Mouse (Mus musculus): ENCODE data around the gene Sulf2. TPM values are rescaled to one million over a fixed set of nuclear protein-coding genes. Genes with fewer than 3 reads are reported as not detected.

Gene Sulf2
- total and polyA plus RNA-seq, 3 experiments, result not detected

GRCm38 (mm10) chr2:166168868-166169267, 13.4 kb upstream of the Sulf2 start:
- no peaks in the 10 kb centered on the region for H3K36me3 ChIP-seq (ENCODE audit: control insufficient read depth in 1 of 2, insufficient read depth in 2 of 2, low read length in 2 of 2)
- H3K79me2 ChIP-seq (ENCODE audit: control insufficient read depth, insufficient read depth, low read length, poor library complexity), result no peaks in the 10 kb centered on the region
- no peak overlapping the region for H3K4me3 ChIP-seq (ENCODE audit: control insufficient read depth in 1 of 2, insufficient read depth in 1 of 2, low read depth in 2 of 2, low read length in 2 of 2)
- no peaks in the 10 kb centered on the region for H3K4me1 ChIP-seq (ENCODE audit: control insufficient read depth in 1 of 2, insufficient read depth in 2 of 2, low read length in 2 of 2)
- no peak overlapping the region for H3K27ac ChIP-seq (ENCODE audit: control insufficient read depth, low read depth, low read length)
- TF ChIP-seq NRF1 (IDR thresholded peaks at IDR 0.05; ENCODE audit: insufficient read depth, low read depth, low read length, poor library complexity, severe bottlenecking) (no peak), EP300 (IDR thresholded peaks at IDR 0.05; ENCODE audit: low read depth in 1 of 2, low read length in 2 of 2) (no peak), USF2 (IDR thresholded peaks at IDR 0.05; ENCODE audit: borderline replicate concordance in 1 of 2, insufficient read depth in 1 of 2, low read depth in 1 of 2, low read length in 2 of 2) (no peak), MYB (IDR thresholded peaks at IDR 0.05; ENCODE audit: low read depth, low read length) (no peak), MAX (IDR thresholded peaks at IDR 0.05; ENCODE audit: low read length) (no peak), TBP (IDR thresholded peaks at IDR 0.05; ENCODE audit: low read depth, low read length) (no peak), MEF2A (IDR thresholded peaks at IDR 0.05; ENCODE audit: extremely low read depth, insufficient replicate concordance, low read depth, low read length, poor library complexity, severe bottlenecking) (no peak), SIN3A (IDR thresholded peaks at IDR 0.05; ENCODE audit: low read length) (no peak), MXI1 (IDR thresholded peaks at IDR 0.05; ENCODE audit: low read depth, low read length) (no peak), ZKSCAN1 (IDR thresholded peaks at IDR 0.05; ENCODE audit: low read depth, low read length) (no peak), NELFE (IDR thresholded peaks at IDR 0.05; ENCODE audit: low read depth, low read length) (no peak), HCFC1 (IDR thresholded peaks at IDR 0.05; ENCODE audit: low read depth, low read length) (no peak), UBTF (IDR thresholded peaks at IDR 0.05; ENCODE audit: borderline replicate concordance, insufficient read depth, low read depth, low read length) (no peak), ZC3H11A (IDR thresholded peaks at IDR 0.05; ENCODE audit: low read depth, low read length) (no peak), POLR2A (IDR thresholded peaks at IDR 0.05; ENCODE audit: control insufficient read depth in 1 of 2, insufficient read depth in 1 of 2, low read depth in 1 of 2, low read length in 2 of 2, poor library complexity in 1 of 2) (no peak), USF1 (IDR thresholded peaks at IDR 0.05; ENCODE audit: low read depth, low read length) (no peak), POLR2AphosphoS2 (IDR thresholded peaks at IDR 0.05; ENCODE audit: low read length) (no peak)
- H3K9me3 ChIP-seq (replicated peaks; ENCODE audit: insufficient read depth, low read length), result no peaks in the 10 kb centered on the region
- H3K9ac ChIP-seq (ENCODE audit: control insufficient read depth, low read depth, low read length, poor library complexity, severe bottlenecking), result no peak overlapping the region
- DNase-seq (ENCODE audit: low read depth, low spot score), result no peak
- H3K27me3 ChIP-seq (ENCODE audit: control insufficient read depth in 1 of 2, insufficient read depth in 2 of 2, low read length in 2 of 2), result no peaks in the 10 kb centered on the region

GRCm38 (mm10) chr2:166167387-166167786, 11.9 kb upstream of the Sulf2 start:
- Histone ChIP-seq H3K9me3 (replicated peaks; ENCODE audit: insufficient read depth, low read length) (no peaks in the 10 kb centered on the region), H3K27me3 (ENCODE audit: control insufficient read depth in 1 of 2, insufficient read depth in 2 of 2, low read length in 2 of 2) (no peaks in the 10 kb centered on the region), H3K27ac (ENCODE audit: control insufficient read depth, low read depth, low read length) (no peak overlapping the region), H3K9ac (ENCODE audit: control insufficient read depth, low read depth, low read length, poor library complexity, severe bottlenecking) (no peak overlapping the region), H3K4me3 (ENCODE audit: control insufficient read depth in 1 of 2, insufficient read depth in 1 of 2, low read depth in 2 of 2, low read length in 2 of 2) (no peak overlapping the region), H3K79me2 (ENCODE audit: control insufficient read depth, insufficient read depth, low read length, poor library complexity) (no peaks in the 10 kb centered on the region), H3K36me3 (ENCODE audit: control insufficient read depth in 1 of 2, insufficient read depth in 2 of 2, low read length in 2 of 2) (no peaks in the 10 kb centered on the region), H3K4me1 (ENCODE audit: control insufficient read depth in 1 of 2, insufficient read depth in 2 of 2, low read length in 2 of 2) (no peaks in the 10 kb centered on the region)
- TF ChIP-seq MAFK (IDR thresholded peaks at IDR 0.05; ENCODE audit: borderline replicate concordance, low read depth, low read length) (no peak), HCFC1 (IDR thresholded peaks at IDR 0.05; ENCODE audit: low read depth, low read length) (no peak), USF1 (IDR thresholded peaks at IDR 0.05; ENCODE audit: low read depth, low read length) (no peak), TCF12 (IDR thresholded peaks at IDR 0.05; ENCODE audit: low read depth, low read length) (no peak), BHLHE40 (IDR thresholded peaks at IDR 0.05; ENCODE audit: borderline replicate concordance, low read depth, low read length) (no peak), TAL1 (IDR thresholded peaks at IDR 0.05; ENCODE audit: low read length) (no peak), ZKSCAN1 (IDR thresholded peaks at IDR 0.05; ENCODE audit: low read depth, low read length) (no peak), MYC (IDR thresholded peaks at IDR 0.05; ENCODE audit: low read depth, low read length) (no peak), MAZ (IDR thresholded peaks at IDR 0.05; ENCODE audit: low read depth, low read length) (no peak), POLR2AphosphoS5 (IDR thresholded peaks at IDR 0.05; ENCODE audit: borderline replicate concordance, low read depth, low read length) (no peak), CHD2 (IDR thresholded peaks at IDR 0.05; ENCODE audit: low read length) (no peak), NRF1 (IDR thresholded peaks at IDR 0.05; ENCODE audit: insufficient read depth, low read depth, low read length, poor library complexity, severe bottlenecking) (no peak), ELF1 (IDR thresholded peaks at IDR 0.05; ENCODE audit: low read depth, low read length) (no peak), USF2 (IDR thresholded peaks at IDR 0.05; ENCODE audit: borderline replicate concordance in 1 of 2, insufficient read depth in 1 of 2, low read depth in 1 of 2, low read length in 2 of 2) (no peak), MYB (IDR thresholded peaks at IDR 0.05; ENCODE audit: low read depth, low read length) (no peak), JUND (IDR thresholded peaks at IDR 0.05; ENCODE audit: low read depth, low read length) (no peak)
- no peak for DNase-seq (ENCODE audit: low read depth, low spot score)
